Mouse (Mus musculus) frontal cortex, adult (tissue): ENCODE results near the gene Pkd1l2.

Experiments used
- ATAC-seq: cut with Nextera tagmentation; 2 replicates; pipeline ENCODE4 v1.9.2; 2017; ENCODE audit warnings: mild to moderate bottlenecking, moderate library complexity, mixed read lengths; ENCODE audit not compliant: low TSS enrichment

Pkd1l2 gene

DNA sequence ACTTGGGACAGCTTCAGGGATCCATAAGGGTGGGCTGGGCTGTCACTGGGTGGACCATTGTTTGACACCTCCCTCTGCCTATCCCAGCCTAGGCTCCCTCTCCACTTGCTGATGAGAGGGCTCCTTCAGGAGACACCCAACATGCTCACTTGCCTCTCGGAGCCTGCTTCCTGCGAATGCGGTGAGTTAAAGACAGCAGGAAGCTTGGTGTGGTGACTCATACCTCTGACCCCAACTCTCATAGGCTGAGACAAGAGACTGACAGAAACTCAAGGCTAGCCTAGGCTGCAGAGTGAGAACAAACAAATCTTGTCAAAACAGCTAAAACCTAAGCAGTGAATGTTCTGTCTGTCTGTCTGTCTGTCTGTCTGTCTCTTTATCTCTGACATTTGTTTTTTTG, 48.9 kb downstream of the Pkd1l2 start:
- ATAC-seq, result no peak

DNA sequence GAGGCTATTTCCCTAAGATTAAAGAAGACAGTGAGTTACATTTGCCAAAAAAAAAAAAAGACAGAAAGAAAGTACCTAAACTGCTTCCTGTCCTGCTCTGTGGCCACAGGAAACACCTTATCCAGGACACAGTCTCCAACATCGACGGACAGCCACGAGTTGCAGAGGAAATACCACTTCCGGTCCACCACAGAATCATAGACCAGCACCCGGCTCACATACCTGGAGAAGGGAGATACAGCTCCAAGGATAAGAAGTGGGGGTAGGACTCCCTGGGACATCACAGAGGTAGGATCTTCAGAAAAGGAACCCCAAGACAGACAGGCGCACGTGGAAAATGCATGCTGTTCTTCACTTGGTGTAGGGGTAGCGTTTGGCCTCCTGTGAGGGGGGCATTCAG, 49.6 kb downstream of the Pkd1l2 start:
- ATAC-seq, result no peak

DNA sequence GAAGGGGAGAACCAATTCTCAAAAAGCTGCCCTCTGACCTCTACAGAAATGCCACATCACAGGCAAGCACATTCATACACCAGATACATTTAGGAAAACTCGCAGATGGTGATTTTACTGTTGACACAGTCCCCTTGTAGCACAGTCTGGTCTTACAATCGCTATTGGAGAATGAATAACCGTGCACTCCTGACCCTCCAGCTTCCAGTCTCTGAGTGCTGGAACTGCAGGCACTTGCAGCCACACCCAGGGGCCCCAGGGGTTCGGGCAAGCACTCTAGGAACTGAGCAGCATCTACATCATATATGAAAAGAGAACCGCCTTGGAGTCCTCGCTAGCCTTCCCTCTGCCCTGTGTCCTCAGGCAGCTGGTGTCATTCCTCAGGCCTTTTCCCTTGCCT, 50.8 kb downstream of the Pkd1l2 start:
- no peak for ATAC-seq

DNA sequence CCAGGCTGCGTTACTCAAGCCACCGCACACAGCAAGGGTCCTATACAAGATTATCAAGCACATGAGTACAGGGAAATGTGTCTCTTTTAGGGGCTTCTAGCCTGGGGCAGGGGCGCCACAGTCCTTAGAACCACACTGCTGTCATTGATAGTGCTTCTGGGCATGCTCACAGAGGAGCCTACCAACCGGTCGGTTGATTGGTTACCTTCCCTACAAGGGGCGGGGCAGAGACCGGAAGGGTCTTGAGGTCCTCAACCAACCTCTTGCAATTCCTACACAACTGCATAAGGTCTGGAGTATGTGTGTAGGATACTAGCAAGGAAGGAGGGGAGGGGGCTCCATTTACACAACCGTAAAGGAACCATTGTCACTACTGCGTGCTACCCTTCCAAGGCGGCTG, 53.6 kb downstream of the Pkd1l2 start:
- no peak for ATAC-seq

DNA sequence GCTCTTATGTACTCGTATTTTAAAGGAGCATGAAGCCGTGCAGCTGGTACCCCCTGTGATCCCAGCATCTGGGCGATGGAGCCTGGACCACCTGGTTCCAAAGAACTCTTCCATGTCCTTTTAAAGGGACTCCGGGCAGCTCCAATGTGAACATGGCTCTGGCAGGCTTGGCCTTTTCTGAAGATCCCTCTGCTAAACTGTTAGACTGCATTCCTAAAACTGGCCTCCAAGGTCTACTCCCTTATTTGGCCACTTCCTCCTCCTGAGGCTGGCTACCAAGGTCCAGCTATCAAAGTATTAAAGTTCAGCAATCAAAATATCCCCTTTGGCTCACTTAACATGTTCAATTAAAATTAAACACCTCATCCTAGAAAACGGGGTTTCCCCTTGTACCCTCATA, 54.6 kb downstream of the Pkd1l2 start:
- ATAC-seq, result no peak

DNA sequence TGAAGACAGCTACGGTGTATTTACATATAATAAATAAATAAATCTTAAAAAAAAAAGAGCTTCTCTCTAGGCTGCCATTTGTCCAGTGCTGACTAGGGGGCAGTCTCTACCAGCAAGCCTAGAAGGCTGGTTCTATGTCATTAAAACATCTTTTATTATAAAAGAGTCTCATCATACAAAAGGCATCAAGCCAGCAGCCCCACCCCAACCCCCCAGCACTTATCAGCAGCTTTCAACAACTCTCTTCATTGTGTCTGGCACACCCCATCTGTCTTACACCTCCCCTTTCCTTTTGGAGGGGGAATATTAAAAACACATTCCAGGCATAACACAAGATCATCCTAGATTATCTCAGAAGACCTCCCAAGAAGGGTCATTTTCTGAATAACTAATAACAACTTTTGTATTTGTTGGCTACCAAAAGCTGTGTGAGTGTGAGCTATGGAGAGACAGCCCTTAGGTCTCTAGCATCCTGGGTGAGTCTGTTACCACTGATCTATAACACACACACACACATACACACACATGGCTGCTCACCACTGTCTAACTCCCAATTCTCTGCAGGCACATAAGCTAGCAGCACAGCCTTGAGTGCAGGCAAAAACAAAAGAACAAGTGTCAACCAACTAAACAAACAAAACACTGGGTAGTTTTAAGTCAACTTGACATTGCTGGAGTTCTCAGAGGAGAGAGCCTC, 59.8 kb downstream of the Pkd1l2 start:
- no peak for ATAC-seq

DNA sequence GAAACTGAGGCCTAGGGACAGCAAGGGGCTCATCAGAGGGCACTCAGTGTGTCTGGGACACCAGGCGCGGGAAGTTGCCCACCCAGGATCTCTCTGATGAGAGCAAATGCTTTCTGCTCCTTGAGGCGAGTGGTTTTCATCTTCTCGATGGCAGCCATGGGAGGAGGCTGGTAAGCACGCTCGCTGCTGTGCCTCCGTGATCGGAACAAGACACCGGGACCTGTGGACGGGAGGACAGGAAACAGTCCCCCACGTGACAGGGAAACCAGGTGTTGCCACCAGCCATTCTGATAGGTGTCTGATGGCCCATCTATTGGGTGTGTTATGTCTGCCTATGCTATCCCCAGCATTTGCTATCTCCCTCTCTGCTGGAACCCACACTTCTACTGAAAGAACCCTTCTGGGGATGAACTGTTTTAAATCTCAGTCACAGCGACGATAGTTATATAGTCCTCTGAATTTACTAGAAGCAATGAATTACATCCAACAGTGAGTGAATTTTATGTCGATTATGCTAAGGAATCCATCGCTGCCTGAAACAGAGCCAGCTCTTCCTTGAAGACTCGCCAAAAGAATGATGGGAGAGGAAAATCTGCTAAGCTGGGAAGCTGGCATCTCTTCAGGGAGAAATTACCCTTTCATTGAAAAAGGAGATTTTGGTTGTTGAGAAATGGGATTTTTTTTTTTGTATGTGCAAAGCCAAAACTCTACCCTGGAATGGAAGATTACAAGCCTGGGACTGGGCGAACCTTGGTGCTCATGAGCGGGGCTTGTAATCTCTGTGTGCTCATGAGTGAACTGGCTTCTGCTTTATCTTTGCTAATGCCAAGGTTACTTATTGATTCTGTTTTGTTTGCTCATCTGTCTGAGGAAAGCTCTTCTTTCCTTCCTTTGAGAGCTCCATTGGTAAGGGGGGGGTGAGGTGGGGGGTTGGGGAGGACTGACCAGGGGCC, 62.6 kb downstream of the Pkd1l2 start:
- ATAC-seq, result peak; percentile 79

DNA sequence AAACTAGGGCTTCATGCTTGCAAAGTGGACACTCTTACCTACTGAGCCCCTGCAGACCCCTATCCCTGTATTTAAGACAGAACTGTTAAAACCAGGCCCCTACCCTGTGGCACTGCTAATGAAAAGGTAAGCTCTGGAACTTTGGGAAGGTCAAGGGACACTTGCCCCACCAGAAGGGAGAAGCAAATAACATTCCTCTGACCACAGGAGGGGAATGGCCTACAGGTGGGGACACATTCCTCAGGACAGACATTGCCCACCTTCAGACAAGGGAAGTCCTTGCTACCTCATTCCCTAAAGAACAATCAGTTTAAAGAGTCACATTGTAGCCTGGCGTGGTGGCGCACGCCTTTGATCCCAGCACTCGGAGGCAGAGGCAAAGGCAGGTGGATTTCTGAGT, 64.4 kb downstream of the Pkd1l2 start:
- ATAC-seq, result no peak

DNA sequence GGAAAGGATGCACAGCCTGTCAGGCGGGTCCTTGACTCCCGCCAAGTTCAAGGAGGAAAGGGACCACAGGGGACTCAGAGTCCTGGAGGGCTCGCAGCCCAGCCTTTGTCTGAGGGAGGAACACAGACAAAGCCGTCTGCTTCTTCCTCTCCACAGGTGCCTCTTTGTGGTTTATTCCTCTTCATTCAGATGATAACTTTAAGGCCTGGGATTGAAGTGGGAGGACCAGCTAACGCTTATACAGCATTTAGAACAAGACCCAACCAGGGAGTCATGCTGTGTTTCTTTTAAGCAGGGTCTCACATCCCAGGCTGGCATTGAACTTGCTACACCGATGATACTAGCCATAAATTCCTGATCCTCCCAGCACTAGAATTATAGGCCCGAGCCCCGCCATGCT, 65.2 kb downstream of the Pkd1l2 start:
- ATAC-seq, result no peak

DNA sequence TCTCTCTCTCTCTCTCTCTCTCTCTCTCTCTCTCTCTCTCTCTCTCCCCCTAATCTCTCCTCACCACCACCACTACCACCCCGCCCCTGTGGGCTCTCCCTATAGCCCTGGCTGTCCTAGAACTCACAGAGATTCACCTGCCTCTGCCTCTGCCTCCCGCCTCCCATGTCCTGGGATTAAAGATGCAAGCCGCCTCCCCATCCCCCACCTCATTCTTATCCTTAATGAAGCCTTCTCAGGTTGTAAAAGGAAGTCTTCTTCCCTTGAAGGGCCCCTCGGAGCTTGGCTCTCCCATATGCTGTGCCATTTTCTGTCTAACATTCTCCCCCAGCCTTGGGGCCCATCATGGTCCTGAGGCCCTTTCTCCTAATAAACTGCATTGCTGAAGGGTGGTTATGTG, 66.6 kb downstream of the Pkd1l2 start:
- ATAC-seq, result no peak

DNA sequence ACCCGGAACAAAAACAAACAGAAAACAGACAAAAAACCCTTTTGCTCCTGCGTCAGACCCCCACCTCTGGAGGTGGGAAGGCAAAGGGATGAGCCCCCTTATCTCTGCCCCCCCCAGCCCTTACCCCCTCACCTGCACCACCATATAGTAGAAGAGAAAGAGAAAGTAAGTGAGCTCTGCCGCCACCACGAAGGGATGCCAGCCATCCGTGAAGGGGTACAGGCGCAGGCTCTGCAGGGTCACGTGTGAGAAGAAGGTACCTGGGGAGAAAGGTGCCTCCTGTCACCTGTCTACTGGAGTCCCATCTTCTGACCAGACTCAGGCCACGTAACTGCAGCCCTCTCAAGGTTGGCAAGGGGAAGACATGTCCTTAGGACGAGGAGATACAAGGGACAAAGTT, 70.9 kb downstream of the Pkd1l2 start:
- ATAC-seq, result no peak

DNA sequence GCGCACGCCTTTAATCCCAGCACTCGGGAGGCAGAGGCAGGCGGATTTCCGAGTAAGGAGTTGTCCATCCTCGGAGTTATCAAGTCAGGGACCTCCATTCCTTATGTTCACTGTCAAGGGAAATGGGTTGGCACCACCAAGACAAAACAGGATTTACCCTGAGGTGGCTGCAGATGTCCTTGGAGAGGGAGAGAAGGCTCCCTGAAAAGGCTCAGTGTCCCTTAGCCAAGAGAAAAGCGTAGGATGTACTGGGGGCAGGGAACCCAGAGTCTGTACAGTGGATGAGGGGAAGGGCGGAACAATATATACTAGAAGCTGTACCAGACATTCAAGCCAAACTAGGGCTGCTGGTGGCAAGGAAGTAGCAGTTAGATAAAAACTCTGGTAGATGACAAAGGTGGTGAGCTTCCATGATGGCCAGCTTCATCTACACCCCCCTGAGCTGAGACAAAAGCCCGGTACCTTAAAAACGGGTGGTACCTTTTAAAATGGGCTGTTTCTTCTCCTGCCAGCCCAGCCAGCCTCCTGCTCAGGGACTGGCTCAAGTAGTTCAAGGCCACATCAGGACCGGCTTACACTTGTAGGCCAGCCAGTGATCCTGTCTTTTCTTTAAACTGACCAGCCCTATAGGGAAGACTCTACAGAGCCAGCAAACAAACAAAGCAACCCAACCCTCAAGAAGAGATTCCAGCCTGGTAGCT, 88.1 kb downstream of the Pkd1l2 start:
- ATAC-seq, result no peak

DNA sequence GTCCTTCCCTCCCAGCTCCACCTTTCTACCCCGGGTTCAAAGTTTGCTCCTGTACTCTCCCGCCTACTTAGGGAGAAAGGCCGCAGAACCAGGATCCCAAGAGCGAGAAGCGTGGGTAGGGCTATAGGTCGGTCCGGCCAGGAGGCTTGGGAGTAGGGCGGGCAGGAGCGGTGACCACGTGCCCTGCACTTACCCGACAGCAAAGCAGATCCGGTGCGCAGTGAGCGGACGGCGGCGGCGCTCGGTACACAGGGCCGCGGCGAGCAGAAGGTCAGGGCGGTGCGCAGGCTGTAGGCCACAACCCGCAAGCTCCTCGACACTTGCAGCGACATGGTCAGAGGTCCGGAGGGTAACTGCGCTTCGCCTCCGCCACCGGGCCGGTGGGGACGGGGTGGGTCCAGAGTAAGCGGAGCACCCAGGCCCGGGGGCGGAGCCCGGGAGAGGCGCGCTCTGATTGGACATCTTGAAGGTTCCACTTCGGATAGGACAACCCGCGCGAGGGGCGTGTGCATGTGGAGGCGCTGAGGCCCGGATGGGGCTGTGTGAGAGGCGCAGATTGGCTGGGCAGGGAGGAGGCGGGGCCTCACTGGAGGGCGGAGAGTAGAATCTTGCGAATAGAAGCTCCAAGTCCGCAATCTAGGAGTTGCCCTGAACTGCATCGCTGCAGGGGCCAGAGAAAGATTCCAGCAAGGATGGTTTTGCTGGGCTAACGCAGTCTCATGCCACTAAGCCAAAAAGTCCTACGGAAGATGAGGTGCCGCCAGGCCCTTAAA, 89.0 kb downstream of the Pkd1l2 start, which contains the start of gene Gcsh:
TSS of gene Gcsh (minus strand) at position 443 of the 773 bp plus-strand sequence.
- peak; percentile 99 for ATAC-seq

DNA sequence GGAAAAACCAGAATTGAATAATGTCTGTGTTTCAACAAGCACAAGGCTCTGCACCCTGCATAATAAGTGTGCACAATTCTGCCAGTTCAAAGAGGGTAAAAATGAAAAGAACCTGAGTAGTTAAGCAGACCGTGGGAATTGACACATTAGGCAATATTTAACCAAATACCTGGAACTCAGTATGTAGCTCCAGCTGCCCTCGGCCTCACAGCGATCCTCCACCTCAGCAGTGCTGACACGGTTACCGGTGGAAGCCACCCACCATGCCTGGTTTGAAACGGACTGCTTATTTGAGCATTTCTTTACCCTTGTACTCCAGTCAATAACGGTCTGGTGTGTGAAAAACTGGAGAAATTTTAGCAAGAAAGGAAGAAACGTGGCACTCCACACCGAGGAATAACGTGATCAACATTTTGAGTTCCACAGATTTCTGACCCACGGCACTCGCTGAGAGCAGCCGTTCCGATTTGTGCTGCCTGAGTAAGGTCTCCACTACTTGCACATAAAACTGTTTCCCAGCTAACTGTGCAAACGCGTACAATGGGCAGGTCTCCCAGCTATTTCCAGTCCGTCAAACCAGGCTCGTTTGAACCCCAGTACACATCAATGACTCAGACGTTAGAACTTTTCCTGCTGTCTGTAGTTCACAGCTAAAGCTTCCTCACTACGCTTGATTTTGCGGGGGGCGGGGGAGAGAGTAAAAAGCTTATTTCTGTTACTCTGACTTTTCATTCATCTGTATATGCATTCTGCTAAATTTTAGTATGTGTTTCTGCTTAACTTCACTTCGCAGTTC, 89.9 kb downstream of the Pkd1l2 start:
- peak; percentile 9; the same call in 1 of the 2 replicates for ATAC-seq

DNA sequence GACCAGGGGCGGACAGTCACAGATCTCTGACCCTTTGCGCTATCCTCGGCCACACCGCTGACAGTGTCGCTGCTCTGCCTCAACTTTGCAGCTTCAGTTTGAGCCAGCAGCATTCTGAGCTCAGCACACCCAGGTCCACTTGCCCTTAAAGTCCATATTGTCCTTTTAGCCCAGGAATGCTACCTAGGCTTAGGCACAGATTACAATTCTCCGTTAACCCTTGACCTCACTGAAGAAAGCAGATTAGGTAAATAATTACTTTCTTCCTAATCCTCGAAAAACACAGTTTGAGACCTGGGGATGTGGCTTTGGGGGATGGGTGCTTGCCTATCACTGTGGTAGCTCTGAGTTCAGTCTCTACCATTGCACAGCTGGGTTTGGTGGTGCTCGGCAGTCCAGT, 91.0 kb downstream of the Pkd1l2 start:
- no peak for ATAC-seq

DNA sequence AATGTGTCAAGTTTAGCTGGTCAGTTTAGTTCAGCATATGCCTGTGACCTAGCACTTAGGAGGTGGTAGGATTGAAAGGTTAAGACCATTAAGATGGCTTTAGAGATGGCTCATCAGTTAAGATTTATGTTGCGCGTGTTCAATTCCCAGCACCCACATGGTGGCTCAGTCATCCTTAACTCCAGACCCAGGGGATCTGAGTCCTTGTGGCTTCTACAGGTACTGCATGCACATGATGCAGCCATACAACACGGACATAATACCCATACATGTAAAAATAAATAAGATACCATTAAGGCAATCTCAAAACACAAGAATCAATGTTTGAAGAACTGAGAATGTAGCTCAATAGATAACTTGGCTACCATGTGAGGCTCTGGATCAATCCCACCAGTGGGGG, 92.4 kb downstream of the Pkd1l2 start:
- ATAC-seq, result no peak

DNA sequence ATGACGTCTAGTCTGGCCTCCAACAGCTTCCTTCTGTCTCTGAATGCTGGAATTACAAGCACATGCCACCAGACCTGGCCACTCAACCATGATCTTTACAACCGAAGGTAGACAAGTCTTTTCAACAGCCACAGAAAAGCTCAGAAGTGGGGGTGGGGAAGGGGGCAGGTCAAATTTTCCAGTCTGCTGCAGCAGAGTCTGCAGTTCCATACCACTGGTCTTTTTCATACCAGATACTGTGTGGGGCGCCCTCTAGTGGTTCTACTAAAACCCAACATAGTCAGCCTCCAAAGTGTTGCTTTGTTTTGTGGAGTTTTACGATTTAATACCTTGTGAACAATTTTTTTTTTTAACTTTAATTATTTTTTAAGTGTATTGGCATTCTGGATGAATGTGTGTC, 102.1 kb downstream of the Pkd1l2 start:
- peak; percentile 38 for ATAC-seq

DNA sequence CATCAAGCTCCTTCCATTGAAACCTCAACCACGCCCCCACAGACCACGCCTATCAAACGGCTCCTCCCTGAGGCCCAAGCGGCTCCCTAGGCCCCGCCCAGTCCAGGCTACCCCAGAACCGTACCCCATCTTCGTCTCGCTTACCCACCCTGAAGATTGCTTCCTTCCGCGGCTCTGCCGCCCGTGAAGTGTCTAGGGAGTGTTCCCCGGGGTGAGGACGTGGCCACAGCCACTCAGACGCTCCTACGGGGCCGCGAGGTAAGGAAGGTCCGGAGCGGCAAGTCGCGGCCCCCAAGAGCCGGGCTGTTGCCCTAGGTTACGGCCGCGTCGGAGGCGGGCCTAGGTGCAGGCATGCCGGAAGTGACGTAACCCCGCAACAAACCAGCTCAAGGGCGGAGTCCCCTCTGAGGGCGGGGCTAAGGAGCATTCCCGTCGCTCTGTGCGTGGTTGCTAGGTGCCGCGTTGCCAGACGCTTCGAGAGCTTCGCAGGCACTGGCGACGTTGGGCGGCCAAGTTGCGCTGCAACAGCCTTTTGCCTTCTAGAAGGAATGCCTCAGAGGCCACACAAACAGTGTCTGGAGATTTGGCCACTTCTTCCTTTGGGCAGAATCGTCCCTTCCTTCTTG, 103.5 kb downstream of the Pkd1l2 start, which contains the start of gene 1700030J22Rik:
TSS of gene 1700030J22Rik (minus strand) at position 329 of the 626 bp plus-strand sequence.
- ATAC-seq, result peak; percentile 96

DNA sequence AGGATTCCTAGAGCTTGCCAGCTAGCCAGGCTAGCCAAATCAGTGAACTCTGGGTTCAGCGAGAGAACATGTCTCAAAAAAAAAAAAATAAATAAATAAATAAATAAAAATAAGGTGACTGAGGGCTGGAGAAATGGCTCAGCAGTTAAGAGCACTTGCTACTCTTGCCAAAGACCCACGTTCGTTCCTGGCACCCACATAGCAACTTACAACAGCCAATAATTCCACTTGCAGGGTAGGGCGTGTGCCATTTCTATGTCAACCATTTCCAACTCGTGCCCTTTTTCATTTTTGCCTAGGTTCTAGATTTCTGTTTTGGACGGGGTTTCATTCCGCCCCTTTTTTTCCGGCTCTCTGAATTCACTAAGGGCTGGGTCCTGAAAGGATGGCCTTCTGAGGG, 104.2 kb downstream of the Pkd1l2 start:
- ATAC-seq, result no peak; the same call in 1 of the 2 replicates

DNA sequence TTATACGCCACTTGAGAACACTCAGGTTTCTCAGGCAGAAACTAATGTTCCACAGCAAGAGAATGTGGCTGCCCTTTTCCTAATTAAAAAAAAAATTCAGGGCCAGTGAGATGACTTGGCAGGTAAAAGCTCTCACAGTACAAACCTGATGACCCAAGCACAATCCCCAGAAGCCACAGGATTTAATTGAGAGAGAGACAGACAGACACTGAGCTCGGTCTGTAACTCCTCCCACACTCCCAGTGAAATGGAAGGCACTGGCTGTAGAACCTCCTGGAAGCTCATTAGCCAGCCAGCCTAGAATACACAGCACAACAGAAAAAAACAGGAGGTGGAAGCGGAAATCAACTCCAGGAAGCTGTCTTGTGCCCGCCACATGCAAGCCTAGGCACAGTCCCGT, 106.6 kb downstream of the Pkd1l2 start:
- no peak for ATAC-seq
